Mouse (Mus musculus) layer of hippocampus, adult 11-12 months (tissue): Measurements from ENCODE around the gene Smu1.

Source experiments
- DNase-seq: peaks from one replicate; pipeline ENCODE4 v3.0.0; 2022; ENCODE audit warnings: low spot score

Gene Smu1

GRCm38 (mm10) chr4:40757157-40757779, 455 bp downstream of the Smu1 start:
- no peak for DNase-seq

- DNase-seq: no peak
These were observed 22.4 kb downstream of the Smu1 start for GRCm38 (mm10) chr4:40735351-40735750.

DNA sequence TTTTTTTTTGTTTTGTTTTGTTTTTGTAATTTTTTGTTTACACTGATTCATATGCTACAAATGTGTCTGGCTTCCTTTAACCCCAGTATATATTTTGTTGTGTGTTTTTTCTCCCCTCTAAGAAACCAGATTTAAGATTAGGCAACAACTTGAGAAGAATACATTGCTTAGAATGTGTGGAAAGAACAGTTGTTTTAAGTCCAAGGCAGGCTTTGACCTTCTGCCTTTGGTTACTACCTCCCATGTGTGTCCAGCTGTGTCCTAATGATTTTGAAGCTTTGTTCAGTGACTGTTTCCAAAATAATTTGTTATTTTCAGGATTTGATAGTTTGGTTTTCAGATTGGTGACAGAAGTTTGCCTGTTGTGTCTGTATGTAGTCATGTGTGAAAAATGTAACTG, 26.5 kb downstream of the Smu1 start:
- no peak for DNase-seq

DNA sequence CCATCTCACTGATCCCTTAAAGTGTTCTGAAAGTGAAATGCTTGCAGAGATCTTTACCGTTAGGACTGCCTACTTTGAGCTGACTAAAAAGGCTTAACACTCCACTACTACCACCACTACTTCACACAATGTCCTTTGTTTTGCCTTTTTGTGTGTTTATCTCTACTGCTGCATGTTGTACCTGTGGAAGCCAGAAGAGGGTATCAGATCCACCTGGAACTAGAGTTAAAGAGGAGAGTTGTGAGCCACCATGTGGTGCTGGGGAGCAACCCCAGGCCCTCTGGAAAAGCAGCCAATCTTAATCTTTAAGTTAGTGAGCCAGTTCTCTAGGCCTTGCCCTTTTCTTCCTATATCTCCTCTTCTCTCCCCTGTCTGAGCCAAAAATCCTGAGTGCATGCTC, 30.5 kb downstream of the Smu1 start:
- DNase-seq: no peak

DNA sequence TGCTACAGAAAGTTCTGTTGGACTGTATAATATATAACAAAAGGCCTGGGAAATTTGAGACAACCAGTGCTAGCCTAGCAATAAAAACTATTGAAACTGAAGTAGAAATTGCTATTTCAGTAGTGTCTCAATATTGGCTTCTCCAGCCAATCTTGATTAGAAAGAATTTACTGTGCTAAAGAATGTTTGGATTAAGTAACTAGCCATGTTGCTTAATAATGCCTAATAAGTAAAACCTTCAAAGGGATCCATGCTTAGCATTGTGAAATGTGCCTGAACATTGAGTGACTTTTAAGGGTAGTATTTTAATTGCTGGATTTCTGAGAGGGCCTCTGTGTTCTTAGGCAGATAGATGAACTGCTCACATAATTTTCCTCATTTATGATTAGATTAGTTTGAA, 32.2 kb downstream of the Smu1 start:
- no peak for DNase-seq

- no peak for DNase-seq
These were observed 32.6 kb downstream of the Smu1 start for GRCm38 (mm10) chr4:40725141-40725540.

DNA sequence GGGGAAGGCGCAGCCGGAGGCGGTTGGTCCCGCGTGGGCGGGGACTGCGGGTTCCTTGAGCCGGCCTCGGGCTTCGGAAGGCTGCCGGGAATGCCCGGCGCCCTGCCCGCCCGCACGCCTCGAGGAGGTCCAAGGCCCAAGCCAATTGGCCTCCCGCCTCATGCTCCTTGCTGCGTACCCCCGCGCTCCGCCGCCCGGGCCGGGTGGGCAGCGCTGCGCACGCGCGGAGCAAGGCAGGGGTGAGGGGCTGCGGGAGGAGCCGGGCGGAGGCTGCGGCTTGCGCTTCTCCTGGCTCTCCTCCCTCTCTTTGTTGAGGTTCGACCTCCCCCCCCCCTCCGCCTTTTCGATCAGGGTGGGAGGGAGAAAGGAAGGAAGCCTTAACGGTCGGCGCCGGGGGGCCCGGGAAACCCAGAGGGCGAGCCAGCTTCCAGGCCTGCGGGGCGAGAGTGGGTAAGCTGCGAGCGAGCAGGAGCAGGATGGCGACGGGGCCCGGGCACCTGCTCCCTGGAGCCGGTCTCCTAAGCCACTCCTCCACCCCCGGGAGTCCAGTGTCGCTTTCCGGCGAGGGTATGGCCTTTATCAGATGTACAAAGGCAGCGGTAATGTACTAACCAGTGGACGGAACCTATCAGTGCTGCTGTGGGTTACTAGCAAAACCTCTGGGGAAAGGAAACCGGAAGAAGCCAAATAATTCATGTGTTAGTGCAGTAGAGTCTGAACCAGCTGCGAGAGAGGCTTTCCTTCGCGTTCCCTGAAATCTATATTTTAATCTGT, 34.8 kb downstream of the Smu1 start:
- peak; percentile 80 for DNase-seq

DNA sequence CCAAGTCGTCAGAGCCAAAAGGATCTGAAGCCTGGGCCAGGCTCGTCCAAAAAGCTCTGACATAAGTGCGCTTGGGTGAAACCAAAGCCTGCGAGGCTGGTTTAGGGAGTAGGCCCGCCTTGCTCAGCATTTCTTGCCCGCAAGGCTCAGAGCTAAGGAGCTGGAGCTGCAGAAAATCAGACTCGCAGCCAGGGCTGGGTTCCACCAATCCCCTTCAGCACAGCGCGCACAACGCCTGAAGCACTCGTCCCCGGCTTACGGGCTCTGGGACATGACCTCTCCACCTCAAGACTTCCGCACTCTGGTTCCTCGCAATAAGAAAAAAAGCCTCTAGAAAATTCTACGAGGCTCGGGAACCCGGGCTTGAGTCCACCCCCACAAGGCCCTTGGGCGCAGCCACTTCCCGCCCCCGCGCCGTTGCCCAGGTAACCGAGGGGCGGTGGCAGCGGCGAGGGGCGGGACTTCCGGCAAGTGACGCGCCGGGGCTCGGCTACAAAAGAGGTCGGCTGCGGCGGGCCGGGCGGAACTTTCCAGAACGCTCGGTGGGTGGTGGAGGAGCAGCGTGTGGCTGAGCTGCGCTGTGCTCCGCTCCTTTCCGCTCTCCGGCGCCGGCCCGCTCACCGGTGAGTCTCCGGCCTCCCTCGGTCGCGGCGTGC, 35.6 kb downstream of the Smu1 start, which contains the start of gene Dnaja1:
Dnaja1 (plus strand) TSS at position 140 of the 656 bp plus-strand sequence.
- DNase-seq: peak; percentile 96

GRCm38 (mm10) chr4:40720910-40721309, 36.8 kb downstream of the Smu1 start:
- DNase-seq: no peak

DNA sequence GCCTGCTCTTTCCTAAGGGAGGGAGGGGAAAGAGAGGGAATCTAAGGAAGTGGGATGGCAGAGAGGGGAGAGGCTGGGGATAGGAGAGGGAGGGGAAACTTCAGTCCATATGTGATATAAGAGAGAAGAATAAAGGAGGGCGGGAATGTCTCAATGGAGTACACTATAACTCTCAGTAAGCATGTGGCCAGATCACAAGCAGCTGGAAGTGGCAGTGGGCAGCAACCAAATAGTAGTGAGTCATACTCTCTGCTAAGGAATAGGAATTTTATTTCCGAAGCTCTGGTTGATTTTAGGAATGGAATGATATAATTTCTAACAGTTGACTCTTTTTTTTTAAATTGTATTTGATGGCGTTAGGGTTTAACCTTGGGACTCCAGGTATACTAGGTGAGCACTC, 40.6 kb downstream of the Smu1 start:
- DNase-seq: no peak

DNA sequence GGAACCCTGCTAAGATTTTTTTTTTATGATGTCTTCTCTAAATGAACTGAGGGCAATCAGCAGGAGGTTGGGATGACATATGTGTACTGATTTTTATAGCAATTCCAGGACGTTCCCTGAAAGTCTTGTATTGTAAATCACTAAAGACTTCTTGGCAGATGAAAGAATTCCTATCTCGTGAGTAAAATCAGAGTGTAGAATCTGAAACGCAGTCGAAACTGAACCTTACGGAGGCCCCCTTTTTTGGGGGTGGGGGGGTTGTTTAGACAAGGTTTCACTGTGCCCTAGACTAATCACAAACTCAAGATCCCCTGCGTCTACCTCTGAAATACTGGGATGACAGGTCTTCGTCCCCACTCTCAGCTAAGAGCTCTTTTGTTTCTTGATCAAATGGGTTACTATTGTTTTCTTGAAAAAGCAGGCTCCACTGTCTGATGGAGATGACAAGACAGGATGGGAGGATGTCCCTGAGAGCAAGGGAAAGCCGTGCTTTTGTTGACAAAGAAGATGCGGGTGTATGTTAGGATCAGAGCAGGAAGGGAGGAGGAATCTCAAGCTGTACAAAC, 53.9 kb downstream of the Smu1 start:
- no peak for DNase-seq

DNA sequence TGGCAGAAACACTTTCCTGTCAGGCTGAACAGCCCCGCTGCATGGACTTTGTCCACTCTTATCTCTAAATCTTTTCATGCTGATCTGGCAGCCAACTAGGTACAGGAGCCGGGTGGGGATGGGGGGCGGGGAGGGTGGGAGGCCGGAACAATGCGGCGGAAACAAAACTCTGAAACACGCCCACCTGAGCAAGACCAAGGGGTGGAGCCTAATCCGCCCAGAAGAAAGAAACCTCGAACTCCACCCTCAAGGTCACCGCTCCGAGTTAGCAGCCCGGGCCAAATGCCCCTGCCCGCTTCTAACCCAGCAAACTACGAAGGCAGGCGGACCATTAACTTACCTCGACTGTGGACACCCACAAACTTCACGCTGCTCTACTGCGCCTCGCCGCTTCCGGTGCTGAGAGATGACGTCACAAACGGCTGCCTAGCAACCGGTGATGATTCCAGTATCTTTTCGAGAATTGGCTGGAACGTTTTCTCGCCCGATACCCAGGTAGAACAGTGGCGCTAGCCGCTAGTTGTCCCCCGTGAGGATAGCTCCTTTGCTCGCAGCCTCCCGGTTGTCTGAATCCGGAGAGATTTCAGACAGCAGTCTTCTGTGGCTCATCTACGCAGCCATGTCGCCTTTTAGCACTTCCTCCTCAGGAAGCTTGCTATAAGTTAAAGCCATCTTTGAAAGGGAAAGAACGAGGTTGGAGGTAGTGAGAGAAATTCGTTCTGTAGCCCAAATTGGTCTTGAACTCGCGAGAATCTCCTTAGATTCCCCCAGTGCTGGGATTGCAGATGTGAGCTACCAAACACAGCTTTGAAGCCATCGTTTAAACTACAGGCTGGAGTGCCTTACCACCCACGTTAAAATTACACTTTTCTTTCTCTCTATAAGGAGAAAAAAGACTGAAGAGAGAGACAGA, 54.7 kb downstream of the Smu1 start, which contains the start of gene Aptx:
Aptx (minus strand) TSS at position 398 of the 913 bp plus-strand sequence.
- peak; percentile 96 for DNase-seq

GRCm38 (mm10) chr4:40701796-40702195, 55.9 kb downstream of the Smu1 start:
- DNase-seq: no peak

- DNase-seq: no peak
These were observed 57.5 kb downstream of the Smu1 start for GRCm38 (mm10) chr4:40700216-40700615.

- DNase-seq: no peak
These were observed 60.7 kb downstream of the Smu1 start for GRCm38 (mm10) chr4:40697059-40697458.

GRCm38 (mm10) chr4:40691100-40691499, 66.6 kb downstream of the Smu1 start:
- no peak for DNase-seq
